ENCODE assay signal across 25 mouse cellular contexts in the genomic region with DNA sequence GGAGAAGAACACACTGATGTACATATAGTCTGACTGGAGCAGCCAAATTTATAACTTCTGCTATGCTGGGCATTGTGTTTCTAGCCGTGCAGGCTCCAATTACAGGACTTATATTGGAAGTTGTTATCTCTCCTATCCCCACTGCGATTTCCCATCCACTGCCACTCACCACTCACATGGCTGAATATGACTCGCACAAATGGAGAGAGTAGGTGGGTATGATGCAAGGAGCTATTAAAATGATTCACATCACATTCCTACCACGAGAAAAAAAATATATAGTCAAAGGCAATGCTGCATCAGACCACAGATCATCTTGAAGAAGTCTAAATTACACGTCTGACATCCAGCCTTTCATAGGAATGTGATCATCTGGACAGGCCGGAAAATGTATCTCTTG.
DNase-seq lines count a peak whose midpoint lies in the region; ATAC-seq and TF ChIP-seq lines count a peak whose summit lies in the region.
"Had no signal": no experiment of that assay in that cellular context is flagged by ENCODE, and none has a peak within 500 bp of the region (broad histone marks: within the 10 kb centered on the region; RNA-seq: fewer than 3 reads in every experiment).

No protein-coding gene starts in this region.

- TF ChIP-seq CTCF in left cerebral cortex, adult 2 months (IDR thresholded peaks at IDR 0.05): no peak
- TF ChIP-seq CTCF in C2C12 (IDR thresholded peaks at IDR 0.05; ENCODE audit: control insufficient read depth, insufficient read depth, insufficient read length): no peak
- TF ChIP-seq CTCF in embryonic fibroblast, embryonic 13.5 days (IDR thresholded peaks at IDR 0.05; ENCODE audit: borderline replicate concordance, insufficient read depth, low read length): no peak

- intact Hi-C loops in left cerebral cortex, adult 2 months (cut with DNase I): loop anchor here (10.0 kb wide), 2 partner anchors 400 to 640 kb away; no protein-coding TSS in a partner anchor
- intact Hi-C loops in left cerebral cortex, postnatal 4 days (cut with DNase I): no loop called here
- intact Hi-C loops in heart, postnatal 25 days (cut with DNase I): no loop called here

- TF ChIP-seq POLR2A in embryonic fibroblast, embryonic 13.5 days (IDR thresholded peaks at IDR 0.05; ENCODE audit: low read depth, low read length): no peak

- no peak for ATAC-seq in megakaryocyte progenitor cell, adult 5-6 weeks (replicated peaks; ENCODE audit: poor library complexity)
- ATAC-seq: forebrain, embryonic 13.5 days; forebrain, embryonic 16.5 days; intestine, postnatal 0 days had no signal

- H3K79me3 ChIP-seq in C2C12 (ENCODE audit: low read depth): no peaks in the 10 kb centered on the region

- peaks cover 4% of the 10 kb centered on the region for H3K4me1 ChIP-seq in embryonic fibroblast, embryonic 13.5 days (ENCODE audit: control insufficient read depth, insufficient read depth, low read length)
- H3K4me1 ChIP-seq: embryonic facial prominence, embryonic 10.5 days; embryonic facial prominence, embryonic 13.5 days; forebrain, embryonic 10.5 days; forebrain, embryonic 13.5 days; heart, embryonic 10.5 days; hindbrain, embryonic 12.5 days; hindbrain, embryonic 15.5 days had no signal

- H3K36me3 ChIP-seq in C2C12 (ENCODE audit: control insufficient read depth, insufficient read depth): no peaks in the 10 kb centered on the region
- H3K36me3 ChIP-seq: embryonic facial prominence, embryonic 10.5 days; embryonic facial prominence, embryonic 13.5 days; forebrain, embryonic 10.5 days; G1E; heart, embryonic 10.5 days; heart, embryonic 13.5 days; hindbrain, embryonic 12.5 days; hindbrain, embryonic 15.5 days had no signal

- no peak overlapping the region for H3ac ChIP-seq in C2C12 (ENCODE audit: control insufficient read depth, insufficient read length, low read depth)

- no peak for DNase-seq in left cerebral cortex, adult 2 months (ENCODE audit: extremely low spot score in 1 of 2, low spot score in 2 of 2)
- DNase-seq in left cerebral cortex, postnatal 4 days: no peak
- DNase-seq in 3T3-L1 (ENCODE audit: low read depth, low spot score): peak; percentile 69
- DNase-seq in heart, postnatal 25 days (ENCODE audit: low spot score): no peak
- no peak for DNase-seq in heart, postnatal 4 days
- DNase-seq: adrenal gland, adult 2 months; adrenal gland, postnatal 14 days; embryo, embryonic 11 days; gastrocnemius, postnatal 36 days; heart, adult 2 months had no signal

- H3K27me3 ChIP-seq in C2C12 (ENCODE audit: control insufficient read depth, insufficient read depth, insufficient read length): no peaks in the 10 kb centered on the region
- H3K27me3 ChIP-seq: CH12.LX; embryonic facial prominence, embryonic 13.5 days; forebrain, embryonic 13.5 days; heart, embryonic 13.5 days; hindbrain, embryonic 12.5 days; hindbrain, embryonic 15.5 days had no signal

- H3K27ac ChIP-seq in left cerebral cortex, adult 2 months: peak overlapping the region; percentile 10; the same call in 1 of the 2 replicates
- 0 out of 2 replicates have a peak overlapping the region, but pooled peaks have one; percentile 29 for H3K27ac ChIP-seq in embryonic fibroblast, embryonic 13.5 days (ENCODE audit: insufficient read depth, low read length)
- H3K27ac ChIP-seq: embryonic facial prominence, embryonic 10.5 days; embryonic facial prominence, embryonic 13.5 days; forebrain, embryonic 10.5 days; forebrain, embryonic 13.5 days; heart, adult 2 months; heart, embryonic 10.5 days; heart, embryonic 13.5 days; hindbrain, embryonic 12.5 days; hindbrain, embryonic 15.5 days had no signal

- no peak overlapping the region for H3K4me3 ChIP-seq in left cerebral cortex, adult 2 months
- H3K4me3 ChIP-seq in C2C12 (ENCODE audit: insufficient read depth, poor library complexity, severe bottlenecking): no peak overlapping the region
- H3K4me3 ChIP-seq in embryonic fibroblast, embryonic 13.5 days (ENCODE audit: insufficient read depth, low read length): no peak overlapping the region
- H3K4me3 ChIP-seq: embryonic facial prominence, embryonic 10.5 days; embryonic facial prominence, embryonic 13.5 days; forebrain, embryonic 10.5 days; forebrain, embryonic 13.5 days; heart, adult 2 months; heart, embryonic 10.5 days; heart, embryonic 13.5 days; hindbrain, embryonic 12.5 days; hindbrain, embryonic 15.5 days had no signal

- H3K79me2 ChIP-seq in C2C12 (ENCODE audit: control insufficient read depth, insufficient read depth): no peaks in the 10 kb centered on the region

TF ChIP-seq in C2C12, 6 proteins besides CTCF, POLR2A, EP300 and RAD21:
- TF ChIP-seq CEBPB (IDR thresholded peaks at IDR 0.05; ENCODE audit: low read depth): peak; percentile 93
- peak; percentile 35 for TF ChIP-seq FOSL1 (IDR thresholded peaks at IDR 0.05; ENCODE audit: insufficient read depth, low read length, poor library complexity, severe bottlenecking)
- TF ChIP-seq MYOG (IDR thresholded peaks at IDR 0.05; ENCODE audit: control insufficient read depth, extremely low read depth, insufficient read length): no peak
